ENCODE assay signal across 8 mouse cellular contexts in genomic region chr9:108831637-108832036, GRCm38 (mm10). TPM values are rescaled to one million over a fixed set of nuclear protein-coding genes. Genes with fewer than 3 reads are reported as not detected.
DNase-seq lines count a peak whose midpoint lies in the region; ATAC-seq and TF ChIP-seq lines count a peak whose summit lies in the region.

No protein-coding gene starts in this region.

- no peak overlapping the region for H3K27ac ChIP-seq in heart, embryonic 13.5 days (replicated peaks)
- no peak overlapping the region for H3K27ac ChIP-seq in intestine, postnatal 0 days (ENCODE audit: low read depth, low read length)
- H3K27ac ChIP-seq in midbrain, embryonic 15.5 days: no peak overlapping the region

- peak overlapping the region; percentile 54 for H3K4me3 ChIP-seq in heart, embryonic 13.5 days
- peak overlapping the region; percentile 43 for H3K4me3 ChIP-seq in intestine, postnatal 0 days (ENCODE audit: low read depth, low read length)
- peak overlapping the region; percentile 30 for H3K4me3 ChIP-seq in midbrain, embryonic 15.5 days

- no peak for TF ChIP-seq CTCF in intestine, postnatal 0 days (IDR thresholded peaks at IDR 0.05; ENCODE audit: low read depth)

- no peaks in the 10 kb centered on the region for H3K9me3 ChIP-seq in heart, embryonic 13.5 days
- no peaks in the 10 kb centered on the region for H3K9me3 ChIP-seq in intestine, postnatal 0 days (ENCODE audit: control insufficient read depth)
- no peaks in the 10 kb centered on the region for H3K9me3 ChIP-seq in midbrain, embryonic 15.5 days

- no peak for ATAC-seq in heart, embryonic 13.5 days (ENCODE audit: extremely low read depth, insufficient number of reproducible peaks, low FRiP score, low TSS enrichment)
- ATAC-seq in common myeloid progenitor, adult 5-6 weeks (replicated peaks; ENCODE audit: low read depth, poor library complexity, severe bottlenecking): peak; percentile 24; the same call in 1 of the 2 replicates
- ATAC-seq in intestine, postnatal 0 days: no peak
- no peak for ATAC-seq in midbrain, embryonic 15.5 days (replicated peaks)

- DNase-seq in heart, adult 9 months (ENCODE audit: low spot score in 2 of 2): no peak
- DNase-seq in left cerebral cortex, adult 11 months (ENCODE audit: low spot score): no peak
- DNase-seq in gastrocnemius, postnatal 36 days: no peak
- DNase-seq in layer of hippocampus, postnatal 36 days: no peak

- 6% methylated on average over 23 of the region's 23 CpGs for WGBS in heart, embryonic 13.5 days
- 3% methylated on average over 23 of the region's 23 CpGs for WGBS in intestine, postnatal 0 days
- 12% methylated on average over 23 of the region's 23 CpGs for WGBS in midbrain, embryonic 15.5 days

- peaks cover 24% of the 10 kb centered on the region for H3K4me1 ChIP-seq in heart, embryonic 13.5 days
- H3K4me1 ChIP-seq in intestine, postnatal 0 days (replicated peaks; ENCODE audit: control insufficient read depth, insufficient read depth, low read length): peaks cover 12% of the 10 kb centered on the region; the same call in 1 of the 2 replicates
- H3K4me1 ChIP-seq in midbrain, embryonic 15.5 days: peaks cover 56% of the 10 kb centered on the region

- H3K27me3 ChIP-seq in heart, embryonic 13.5 days (replicated peaks): peaks cover 81% of the 10 kb centered on the region
- H3K27me3 ChIP-seq in intestine, postnatal 0 days (replicated peaks; ENCODE audit: control insufficient read depth, insufficient read depth, low read length): peaks cover 59% of the 10 kb centered on the region
- H3K27me3 ChIP-seq in midbrain, embryonic 15.5 days (replicated peaks): peaks cover 8% of the 10 kb centered on the region

- intact Hi-C loops in gastrocnemius, postnatal 36 days (cut with DNase I): no loop called here

- H3K36me3 ChIP-seq in heart, embryonic 13.5 days: no peaks in the 10 kb centered on the region
- H3K36me3 ChIP-seq in intestine, postnatal 0 days (ENCODE audit: control insufficient read depth, insufficient read depth): no peaks in the 10 kb centered on the region
- H3K36me3 ChIP-seq in midbrain, embryonic 15.5 days (replicated peaks): peaks cover 47% of the 10 kb centered on the region; the same call in 1 of the 2 replicates

- peak overlapping the region; percentile 48; the same call in 1 of the 2 replicates for H3K9ac ChIP-seq in heart, embryonic 13.5 days
- no peak overlapping the region for H3K9ac ChIP-seq in intestine, postnatal 0 days (ENCODE audit: low read depth, low read length)
- H3K9ac ChIP-seq in midbrain, embryonic 15.5 days: no peak overlapping the region

- peak overlapping the region; percentile 81 for H3K4me2 ChIP-seq in heart, embryonic 13.5 days
- H3K4me2 ChIP-seq in intestine, postnatal 0 days (replicated peaks; ENCODE audit: low read depth): peak overlapping the region; percentile 96
- peak overlapping the region; percentile 52 for H3K4me2 ChIP-seq in midbrain, embryonic 15.5 days

RNA-seq across cellular contexts. Expression of gene Celsr3, which starts 5.5 kb away (rescaled TPM):
- 0.09 and 0.10 TPM in 2 replicates for polyA plus RNA-seq in heart, embryonic 13.5 days (2015; fragmentation: Nextera tagmentation; extraction: Ambion mirVana)
- total RNA-seq in common myeloid progenitor, adult 5-6 weeks (2017): 0.10 and 0.23 TPM in 2 replicates
- polyA plus RNA-seq in intestine, postnatal 0 days (2015; fragmentation: Nextera tagmentation; extraction: Ambion mirVana): 0.40 and 0.93 TPM in 2 replicates
- 19.6 and 21.3 TPM in 2 replicates for polyA plus RNA-seq in midbrain, embryonic 15.5 days (2015; fragmentation: Nextera tagmentation; extraction: Ambion mirVana)
- not detected for total RNA-seq in gastrocnemius, postnatal 36 days (2021)
- total RNA-seq in layer of hippocampus, postnatal 36 days (2021): 10 to 100 TPM; 60.6 to 73.4 TPM

RNA-seq across cellular contexts. Expression of gene Slc26a6, which starts 21.4 kb away (rescaled TPM):
- 5.1 and 5.7 TPM in 2 replicates for polyA plus RNA-seq in heart, embryonic 13.5 days (2015; fragmentation: Nextera tagmentation; extraction: Ambion mirVana)
- 1.3 and 1.8 TPM in 2 replicates for total RNA-seq in common myeloid progenitor, adult 5-6 weeks (2017)
- polyA plus RNA-seq in intestine, postnatal 0 days (2015; fragmentation: Nextera tagmentation; extraction: Ambion mirVana): 70.8 and 99.5 TPM in 2 replicates
- polyA plus RNA-seq in midbrain, embryonic 15.5 days (2015; fragmentation: Nextera tagmentation; extraction: Ambion mirVana): 16.7 and 17.8 TPM in 2 replicates
- 10 to 100 TPM; 16.5 to 19.3 TPM for total RNA-seq in gastrocnemius, postnatal 36 days (2021)
- 10 to 100 TPM; 17.9 to 23.1 TPM for total RNA-seq in layer of hippocampus, postnatal 36 days (2021)

RNA-seq across cellular contexts. Expression of gene Nckipsd, which starts 23.5 kb away (rescaled TPM):
- 9.7 and 10.6 TPM in 2 replicates for polyA plus RNA-seq in heart, embryonic 13.5 days (2015; fragmentation: Nextera tagmentation; extraction: Ambion mirVana)
- total RNA-seq in common myeloid progenitor, adult 5-6 weeks (2017): 1.6 and 6.1 TPM in 2 replicates
- polyA plus RNA-seq in intestine, postnatal 0 days (2015; fragmentation: Nextera tagmentation; extraction: Ambion mirVana): 5.4 and 6.8 TPM in 2 replicates
- 34.9 and 38.1 TPM in 2 replicates for polyA plus RNA-seq in midbrain, embryonic 15.5 days (2015; fragmentation: Nextera tagmentation; extraction: Ambion mirVana)
- total RNA-seq in gastrocnemius, postnatal 36 days (2021): 1 to 10 TPM; 2.8 to 3.2 TPM
- total RNA-seq in layer of hippocampus, postnatal 36 days (2021): 10 to 100 TPM; 70.3 TPM

RNA-seq across cellular contexts. Expression of gene Ip6k2, which starts 48.0 kb away (rescaled TPM):
- 39.8 and 42.9 TPM in 2 replicates for polyA plus RNA-seq in heart, embryonic 13.5 days (2015; fragmentation: Nextera tagmentation; extraction: Ambion mirVana)
- total RNA-seq in common myeloid progenitor, adult 5-6 weeks (2017): 52.2 and 57.5 TPM in 2 replicates
- 28.1 and 31.4 TPM in 2 replicates for polyA plus RNA-seq in intestine, postnatal 0 days (2015; fragmentation: Nextera tagmentation; extraction: Ambion mirVana)
- polyA plus RNA-seq in midbrain, embryonic 15.5 days (2015; fragmentation: Nextera tagmentation; extraction: Ambion mirVana): 230 and 239 TPM in 2 replicates
- total RNA-seq in gastrocnemius, postnatal 36 days (2021): 10 to 100 TPM in 1 of 2 experiments, 1 to 10 TPM in 1; 9.9 to 14.5 TPM
- total RNA-seq in layer of hippocampus, postnatal 36 days (2021): 100 to 1,000 TPM; 233 to 259 TPM

Comparison
In these comparisons a context has a peak if more than half of its experiments do, and no peak if none do; other contexts are left out.
1. RNA of gene Celsr3, which starts 5.5 kb away (total RNA-seq): 60.6 to 73.4 TPM in layer of hippocampus, postnatal 36 days; 0.10 to 0.23 TPM in common myeloid progenitor, adult 5-6 weeks and not detected in gastrocnemius, postnatal 36 days; every median in the first group is over 10 times any median in the second.
2. RNA of gene Nckipsd, which starts 23.5 kb away (total RNA-seq): 70.3 TPM in layer of hippocampus, postnatal 36 days; 2.8 to 3.2 TPM in gastrocnemius, postnatal 36 days and 1.6 to 6.1 TPM in common myeloid progenitor, adult 5-6 weeks; every median in the first group is over 10 times any median in the second.
3. Peak in every context shown above with its lines, with median percentiles within 50 percentile points of each other: H3K4me2 ChIP-seq and H3K4me3 ChIP-seq.